8 mouse cellular contexts compared by ENCODE assay signal in the genomic region with DNA sequence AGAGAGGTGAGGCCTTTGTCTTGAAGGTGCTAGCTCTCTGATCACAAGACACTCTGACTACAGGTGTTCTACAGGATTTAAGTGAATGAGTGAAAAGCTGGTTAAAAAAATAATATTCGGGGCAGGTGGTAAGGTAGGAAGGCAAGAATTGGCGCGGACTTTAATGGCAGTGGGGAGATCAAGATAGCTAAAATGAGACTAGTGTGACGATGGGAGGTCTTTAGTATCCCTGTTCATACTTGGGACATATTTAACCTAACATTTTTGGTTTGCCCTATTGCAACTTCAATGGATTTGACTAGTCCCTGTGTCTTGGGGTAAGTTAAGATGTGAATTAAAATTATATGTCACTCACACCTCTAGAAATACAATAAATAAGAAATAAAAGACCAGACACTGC. TPM values are rescaled to one million over a fixed set of nuclear protein-coding genes. Genes with fewer than 3 reads are reported as not detected.
DNase-seq lines count a peak whose midpoint lies in the region; ATAC-seq and TF ChIP-seq lines count a peak whose summit lies in the region.

No protein-coding gene starts in this region.

- no peak for TF ChIP-seq CTCF in bone marrow, adult 2 months (IDR thresholded peaks at IDR 0.05; ENCODE audit: control insufficient read depth, insufficient read depth, low read length)
- TF ChIP-seq CTCF in heart, postnatal 0 days (IDR thresholded peaks at IDR 0.05; ENCODE audit: low read depth) = no peak

- H3K4me1 ChIP-seq in heart, embryonic 13.5 days = peaks cover 26% of the 10 kb centered on the region
- no peaks in the 10 kb centered on the region; the same call in 1 of the 2 replicates for H3K4me1 ChIP-seq in bone marrow, adult 2 months (ENCODE audit: control insufficient read depth, insufficient read depth, low read length)
- peaks cover 13% of the 10 kb centered on the region for H3K4me1 ChIP-seq in heart, postnatal 0 days (ENCODE audit: control insufficient read depth, insufficient read depth)
- peaks cover 45% of the 10 kb centered on the region for H3K4me1 ChIP-seq in midbrain, embryonic 10.5 days

- H3K27ac ChIP-seq in heart, embryonic 13.5 days (replicated peaks) = no peak overlapping the region
- H3K27ac ChIP-seq in bone marrow, adult 2 months (ENCODE audit: control insufficient read depth, insufficient read depth, low read depth, low read length, poor library complexity) = peak overlapping the region; percentile 90; the same call in 1 of the 2 replicates
- H3K27ac ChIP-seq in heart, postnatal 0 days (ENCODE audit: low read depth) = no peak overlapping the region
- H3K27ac ChIP-seq in midbrain, embryonic 10.5 days (replicated peaks) = peak overlapping the region; percentile 90

- no peaks in the 10 kb centered on the region for H3K9me3 ChIP-seq in heart, embryonic 13.5 days
- H3K9me3 ChIP-seq in heart, postnatal 0 days (replicated peaks; ENCODE audit: control insufficient read depth, low read length) = no peaks in the 10 kb centered on the region
- H3K9me3 ChIP-seq in midbrain, embryonic 10.5 days (replicated peaks) = no peaks in the 10 kb centered on the region

- DNase-seq in heart, adult 18-20 months = no peak
- no peak for DNase-seq in heart, postnatal 0 days (ENCODE audit: low spot score)
- DNase-seq in midbrain, embryonic 10.5 days (ENCODE audit: low spot score) = no peak
- no peak for DNase-seq in adrenal gland, adult (ENCODE audit: inconsistent age in 2 of 2, low spot score in 1 of 2)
- DNase-seq in frontal cortex, adult 2 months (ENCODE audit: extremely low spot score in 1 of 2, low spot score in 1 of 2) = no peak

- H3K4me2 ChIP-seq in heart, embryonic 13.5 days = peak overlapping the region; percentile 65
- peak overlapping the region; percentile 97 for H3K4me2 ChIP-seq in heart, postnatal 0 days (ENCODE audit: low read depth, low read length)

- no peak for TF ChIP-seq EP300 in heart, postnatal 0 days (IDR thresholded peaks at IDR 0.05; ENCODE audit: low read depth)

- WGBS in heart, embryonic 13.5 days = 29% methylated on average over 4 of the region's 4 CpGs
- 3% methylated on average over 4 of the region's 4 CpGs for WGBS in bone marrow, adult 2 months
- 29% methylated on average over 4 of the region's 4 CpGs for WGBS in heart, postnatal 0 days
- WGBS in midbrain, embryonic 10.5 days = 38% methylated on average over 4 of the region's 4 CpGs

- ATAC-seq in heart, embryonic 13.5 days (ENCODE audit: extremely low read depth, insufficient number of reproducible peaks, low FRiP score, low TSS enrichment) = no peak
- no peak for ATAC-seq in heart, postnatal 0 days (ENCODE audit: insufficient read depth, low read depth)
- no peak for ATAC-seq in megakaryocyte progenitor cell, adult 5-6 weeks (replicated peaks; ENCODE audit: poor library complexity)

- no peak for TF ChIP-seq POLR2A in bone marrow, adult 2 months (IDR thresholded peaks at IDR 0.05; ENCODE audit: borderline replicate concordance, control insufficient read depth, low read depth, low read length)

- peak overlapping the region; percentile 95 for H3K4me3 ChIP-seq in heart, embryonic 13.5 days
- peak overlapping the region; percentile 78 for H3K4me3 ChIP-seq in bone marrow, adult 2 months (replicated peaks; ENCODE audit: control insufficient read depth, low read depth, low read length)
- peak overlapping the region; percentile 75 for H3K4me3 ChIP-seq in heart, postnatal 0 days (ENCODE audit: low read depth, low read length)
- H3K4me3 ChIP-seq in midbrain, embryonic 10.5 days = peak overlapping the region; percentile 65

- H3K36me3 ChIP-seq in heart, embryonic 13.5 days = peaks cover 17% of the 10 kb centered on the region
- H3K36me3 ChIP-seq in heart, postnatal 0 days (replicated peaks; ENCODE audit: control insufficient read depth, insufficient read depth, low read length) = peaks cover 10% of the 10 kb centered on the region
- peaks cover 23% of the 10 kb centered on the region for H3K36me3 ChIP-seq in midbrain, embryonic 10.5 days

- peak overlapping the region; percentile 74 for H3K9ac ChIP-seq in heart, embryonic 13.5 days
- 0 out of 2 replicates have a peak overlapping the region, but pooled peaks have one; percentile 48 for H3K9ac ChIP-seq in heart, postnatal 0 days (replicated peaks; ENCODE audit: low read depth, low read length)

- H3K27me3 ChIP-seq in heart, embryonic 13.5 days (replicated peaks) = no peaks in the 10 kb centered on the region
- H3K27me3 ChIP-seq in heart, postnatal 0 days (ENCODE audit: control insufficient read depth, insufficient read depth, low read length) = no peaks in the 10 kb centered on the region
- H3K27me3 ChIP-seq in midbrain, embryonic 10.5 days (ENCODE audit: low read depth, poor library complexity, severe bottlenecking) = no peaks in the 10 kb centered on the region

RNA-seq across cellular contexts. Expression of a gene that starts 0.8 kb away (rescaled TPM):
- 51.7 and 53.8 TPM in 2 replicates for polyA plus RNA-seq in heart, embryonic 13.5 days (2015; fragmentation: Nextera tagmentation; extraction: Ambion mirVana)
- 10 to 100 TPM; 61.9 to 64.3 TPM for total RNA-seq in heart, adult 18-20 months (2021)
- 30.2 and 61.0 TPM in 2 replicates for polyA plus RNA-seq in bone marrow, adult 2 months (2011; ENCODE audit: insufficient read depth, insufficient read length, low replicate concordance, missing spikeins)
- total RNA-seq in heart, postnatal 0 days (2014; rRNA removed; ENCODE audit: low replicate concordance) = 88.5 and 91.5 TPM in 2 replicates
- 27.1 and 30.5 TPM in 2 replicates for polyA plus RNA-seq in heart, postnatal 0 days (2015; fragmentation: Nextera tagmentation; extraction: Ambion mirVana)
- polyA plus RNA-seq in midbrain, embryonic 10.5 days (2016; fragmentation: Nextera tagmentation; extraction: Ambion mirVana) = 84.5 and 87.5 TPM in 2 replicates
- 81.2 and 99.2 TPM in 2 replicates for total RNA-seq in megakaryocyte progenitor cell, adult 5-6 weeks (2015)
- total RNA-seq in megakaryocyte progenitor cell, adult 5-6 weeks (2017) = 85.6 and 101 TPM in 2 replicates
- polyA plus RNA-seq in frontal cortex, adult 2 months (2012; rRNA removed) = 120 and 134 TPM in 2 replicates

RNA-seq across cellular contexts. Expression of a gene that starts 3.0 kb away (rescaled TPM):
- 0.53 and 0.62 TPM in 2 replicates for polyA plus RNA-seq in heart, embryonic 13.5 days (2015; fragmentation: Nextera tagmentation; extraction: Ambion mirVana)
- 1 to 10 TPM; 1.2 to 2.8 TPM for total RNA-seq in heart, adult 18-20 months (2021)
- polyA plus RNA-seq in bone marrow, adult 2 months (2011; ENCODE audit: insufficient read depth, insufficient read length, low replicate concordance, missing spikeins) = 7.6 and 15.8 TPM in 2 replicates
- total RNA-seq in heart, postnatal 0 days (2014; rRNA removed; ENCODE audit: low replicate concordance) = 0.66 TPM in 1 of 2 replicates, not detected in the other
- polyA plus RNA-seq in heart, postnatal 0 days (2015; fragmentation: Nextera tagmentation; extraction: Ambion mirVana) = 0.34 and 0.43 TPM in 2 replicates
- polyA plus RNA-seq in midbrain, embryonic 10.5 days (2016; fragmentation: Nextera tagmentation; extraction: Ambion mirVana) = 0.37 and 0.89 TPM in 2 replicates
- total RNA-seq in megakaryocyte progenitor cell, adult 5-6 weeks (2015) = 8.3 and 8.9 TPM in 2 replicates
- total RNA-seq in megakaryocyte progenitor cell, adult 5-6 weeks (2017) = 6.2 and 9.5 TPM in 2 replicates
- 0.94 and 1.1 TPM in 2 replicates for polyA plus RNA-seq in frontal cortex, adult 2 months (2012; rRNA removed)

RNA-seq across cellular contexts. Expression of a gene that starts 14.5 kb away (rescaled TPM):
- polyA plus RNA-seq in heart, embryonic 13.5 days (2015; fragmentation: Nextera tagmentation; extraction: Ambion mirVana) = 0.15 and 0.16 TPM in 2 replicates
- total RNA-seq in heart, adult 18-20 months (2021) = under 1 TPM; 0.17 to 0.21 TPM
- 0.72 TPM in 1 of 2 replicates, not detected in the other for polyA plus RNA-seq in bone marrow, adult 2 months (2011; ENCODE audit: insufficient read depth, insufficient read length, low replicate concordance, missing spikeins)
- total RNA-seq in heart, postnatal 0 days (2014; rRNA removed; ENCODE audit: low replicate concordance) = not detected in 2 replicates
- 0.07 and 0.08 TPM in 2 replicates for polyA plus RNA-seq in heart, postnatal 0 days (2015; fragmentation: Nextera tagmentation; extraction: Ambion mirVana)
- 5.0 and 10.8 TPM in 2 replicates for polyA plus RNA-seq in midbrain, embryonic 10.5 days (2016; fragmentation: Nextera tagmentation; extraction: Ambion mirVana)
- 0.10 TPM in 1 of 2 replicates, not detected in the other for total RNA-seq in megakaryocyte progenitor cell, adult 5-6 weeks (2015)
- not detected in 2 replicates for total RNA-seq in megakaryocyte progenitor cell, adult 5-6 weeks (2017)
- polyA plus RNA-seq in frontal cortex, adult 2 months (2012; rRNA removed) = 345 and 388 TPM in 2 replicates

RNA-seq across cellular contexts. Expression of a gene that starts 27.1 kb away (rescaled TPM):
- polyA plus RNA-seq in heart, embryonic 13.5 days (2015; fragmentation: Nextera tagmentation; extraction: Ambion mirVana) = 1.5 and 2.0 TPM in 2 replicates
- total RNA-seq in heart, adult 18-20 months (2021) = 1 to 10 TPM; 1.4 to 1.5 TPM
- polyA plus RNA-seq in bone marrow, adult 2 months (2011; ENCODE audit: insufficient read depth, insufficient read length, low replicate concordance, missing spikeins) = 5.4 and 9.4 TPM in 2 replicates
- 0.35 TPM in 1 of 2 replicates, not detected in the other for total RNA-seq in heart, postnatal 0 days (2014; rRNA removed; ENCODE audit: low replicate concordance)
- polyA plus RNA-seq in heart, postnatal 0 days (2015; fragmentation: Nextera tagmentation; extraction: Ambion mirVana) = 0.59 and 0.63 TPM in 2 replicates
- polyA plus RNA-seq in midbrain, embryonic 10.5 days (2016; fragmentation: Nextera tagmentation; extraction: Ambion mirVana) = 0.53 and 0.85 TPM in 2 replicates
- 29.4 and 31.9 TPM in 2 replicates for total RNA-seq in megakaryocyte progenitor cell, adult 5-6 weeks (2015)
- 28.7 and 28.9 TPM in 2 replicates for total RNA-seq in megakaryocyte progenitor cell, adult 5-6 weeks (2017)
- 2.9 and 3.7 TPM in 2 replicates for polyA plus RNA-seq in frontal cortex, adult 2 months (2012; rRNA removed)

RNA-seq across cellular contexts. Expression of a gene that starts 41.5 kb away (rescaled TPM):
- polyA plus RNA-seq in heart, embryonic 13.5 days (2015; fragmentation: Nextera tagmentation; extraction: Ambion mirVana) = 56.6 and 57.4 TPM in 2 replicates
- 10 to 100 TPM; 91.0 to 93.4 TPM for total RNA-seq in heart, adult 18-20 months (2021)
- polyA plus RNA-seq in bone marrow, adult 2 months (2011; ENCODE audit: insufficient read depth, insufficient read length, low replicate concordance, missing spikeins) = 5.1 and 14.5 TPM in 2 replicates
- total RNA-seq in heart, postnatal 0 days (2014; rRNA removed; ENCODE audit: low replicate concordance) = 24.6 and 47.6 TPM in 2 replicates
- polyA plus RNA-seq in heart, postnatal 0 days (2015; fragmentation: Nextera tagmentation; extraction: Ambion mirVana) = 73.7 and 77.9 TPM in 2 replicates
- polyA plus RNA-seq in midbrain, embryonic 10.5 days (2016; fragmentation: Nextera tagmentation; extraction: Ambion mirVana) = 8.7 and 11.7 TPM in 2 replicates
- total RNA-seq in megakaryocyte progenitor cell, adult 5-6 weeks (2015) = 35.5 and 36.8 TPM in 2 replicates
- total RNA-seq in megakaryocyte progenitor cell, adult 5-6 weeks (2017) = 4.0 and 5.0 TPM in 2 replicates
- 39.6 and 47.7 TPM in 2 replicates for polyA plus RNA-seq in frontal cortex, adult 2 months (2012; rRNA removed)

Comparison
In these comparisons a context has a peak if more than half of its experiments do, and no peak if none do; other contexts are left out.
1. H3K27ac ChIP-seq: peak in bone marrow, adult 2 months (single experiment) and midbrain, embryonic 10.5 days (single experiment); none in heart, embryonic 13.5 days (single experiment) and heart, postnatal 0 days (single experiment).
2. RNA of a gene that starts 14.5 kb away (polyA plus RNA-seq): 345 to 388 TPM in frontal cortex, adult 2 months; 5.0 to 10.8 TPM in midbrain, embryonic 10.5 days, 0.72 TPM in bone marrow, adult 2 months, 0.15 to 0.16 TPM in heart, embryonic 13.5 days and 0.07 to 0.08 TPM in heart, postnatal 0 days; every median in the first group is over 10 times any median in the second.
3. Peak in every context shown above with its lines, with median percentiles within 50 percentile points of each other: H3K4me3 ChIP-seq.